Mouse (Mus musculus) right cerebral cortex, postnatal 4 days (tissue): ENCODE results near the gene Myo5c.

Experiments used
- DNase-seq: peaks from one replicate; pipeline ENCODE4 v3.0.0-alpha.2; 2022

Myo5c gene

GRCm38 (mm10) chr9:75330821-75331220, 99.0 kb downstream of the Myo5c start:
- no peak for DNase-seq

GRCm38 (mm10) chr9:75334440-75334839, 102.6 kb downstream of the Myo5c start:
- no peak for DNase-seq

GRCm38 (mm10) chr9:75338016-75338415, 106.2 kb downstream of the Myo5c start:
- DNase-seq, result no peak

- no peak for DNase-seq
These were observed 110.6 kb downstream of the Myo5c start for GRCm38 (mm10) chr9:75342433-75342832.

GRCm38 (mm10) chr9:75347458-75347857, 115.6 kb downstream of the Myo5c start, which contains the start of gene Bcl2l10:
Gene Bcl2l10, plus strand, starts transcription at chr9:75347758.
- no peak for DNase-seq

GRCm38 (mm10) chr9:75348066-75348465, 116.2 kb downstream of the Myo5c start:
- DNase-seq, result no peak

GRCm38 (mm10) chr9:75348641-75349040, 116.8 kb downstream of the Myo5c start:
- no peak for DNase-seq

- no peak for DNase-seq
These were observed 121.3 kb downstream of the Myo5c start for GRCm38 (mm10) chr9:75353094-75353493.
